Mouse (Mus musculus) small intestine, adult 2 months (tissue): ENCODE measurements around the gene Cpt1a.

Experiments used
- CTCF ChIP-seq: fragments of 200-500 bp; IDR thresholded peaks from 2 replicates; pipeline ENCODE4 v1.5.1; 2012; ENCODE audit warnings: low read depth, mild to moderate bottlenecking, control low read depth, inconsistent platforms, low read length, moderate library complexity, mixed read lengths; ENCODE audit not compliant: insufficient replicate concordance, insufficient read length; ENCODE audit errors: extremely low read depth
- POLR2A ChIP-seq: fragments of 200-500 bp; IDR thresholded peaks from 2 replicates; pipeline ENCODE4 v1.6.1; 2012; ENCODE audit warnings: low read depth, mild to moderate bottlenecking, control low read depth, inconsistent platforms, low read length, moderate library complexity

GRCm38 (mm10) chr19:3422981-3423380, 100.8 kb downstream of the Cpt1a start:
- TF ChIP-seq CTCF: no peak
- TF ChIP-seq POLR2A: no peak
